Mouse (Mus musculus): ENCODE data around the gene Crebrf. TPM values are rescaled to one million over a fixed set of nuclear protein-coding genes. Genes with fewer than 3 reads are reported as not detected.

Crebrf gene
- total and polyA plus RNA-seq, 3 experiments: 1.3 to 3.8 TPM; not detected in 1

DNA sequence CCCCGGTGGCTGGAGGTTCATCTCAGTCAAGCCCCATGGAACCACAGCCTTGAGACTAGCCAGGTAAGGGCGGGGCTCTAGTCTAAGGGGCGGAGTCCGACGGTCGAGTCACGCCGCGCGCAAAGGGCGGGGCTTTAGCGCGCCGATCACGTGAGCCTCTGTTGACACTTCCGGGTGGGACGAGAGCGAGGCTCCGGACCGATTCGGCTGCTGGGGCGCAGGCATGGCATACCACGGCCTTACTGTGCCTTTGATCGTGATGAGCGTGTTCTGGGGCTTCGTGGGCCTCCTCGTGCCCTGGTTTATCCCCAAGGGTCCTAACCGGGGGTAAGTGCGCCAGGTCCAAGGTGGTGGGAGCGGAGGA is 39.2 kb upstream of the Crebrf start (continued):
- no peak for TF ChIP-seq POLR2AphosphoS2 (IDR thresholded peaks at IDR 0.05; ENCODE audit: low read length)

DNA sequence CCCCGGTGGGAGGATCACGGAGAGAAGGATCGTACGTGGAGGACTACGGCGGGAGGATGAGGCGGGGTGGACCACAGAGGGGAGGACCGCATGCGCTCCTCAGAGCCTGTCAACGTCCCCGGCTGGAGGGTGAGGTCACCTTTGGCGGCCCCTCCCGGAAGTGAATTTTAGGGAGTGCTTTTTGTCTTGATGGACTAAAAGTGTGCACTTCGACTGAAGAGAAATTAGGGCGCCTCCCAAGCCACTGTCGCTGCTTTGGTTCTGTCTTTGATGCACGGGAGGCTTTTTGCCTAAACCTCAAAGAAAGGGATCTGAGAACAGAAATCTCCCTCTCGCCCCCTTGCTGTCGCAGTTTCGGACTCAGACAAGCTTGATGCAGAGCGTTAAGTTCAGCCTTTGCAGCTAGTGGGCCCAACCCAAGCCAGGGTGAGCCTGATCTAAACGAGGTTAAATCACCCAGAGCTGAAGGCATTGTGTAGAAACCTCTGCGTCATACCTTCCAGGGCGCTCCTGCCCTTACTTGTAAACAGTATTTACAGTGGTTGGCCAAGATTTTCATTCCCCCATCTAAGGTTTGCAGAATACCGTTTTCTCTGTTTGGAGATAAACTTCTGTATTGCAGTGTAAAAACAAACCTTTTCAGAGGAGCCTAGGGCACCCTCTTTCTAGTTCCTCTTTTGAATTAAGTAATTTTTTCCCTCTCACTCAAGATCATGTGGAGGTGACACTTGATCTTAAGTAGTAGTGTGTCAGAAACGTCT is 38.7 kb upstream of the Crebrf start:
- peak; percentile 90 for DNase-seq (ENCODE audit: low read depth, low spot score)
- Histone ChIP-seq H3K79me2 (ENCODE audit: control insufficient read depth, insufficient read depth, low read length, poor library complexity) (peaks cover 34% of the 10 kb centered on the region), H3K9me3 (replicated peaks; ENCODE audit: insufficient read depth, low read length) (no peaks in the 10 kb centered on the region), H3K4me1 (ENCODE audit: control insufficient read depth in 1 of 2, insufficient read depth in 2 of 2, low read length in 2 of 2) (peaks cover 9 to 35% of the 10 kb centered on the region in 2 experiments; a peak in 3 of 4 replicates), H3K36me3 (ENCODE audit: control insufficient read depth in 1 of 2, insufficient read depth in 2 of 2, low read length in 2 of 2) (peaks cover 0 to 20% of the 10 kb centered on the region in 2 experiments; a peak in 2 of 4 replicates), H3K9ac (ENCODE audit: control insufficient read depth, low read depth, low read length, poor library complexity, severe bottlenecking) (peak overlapping the region; percentile 95), H3K4me3 (ENCODE audit: control insufficient read depth in 1 of 2, insufficient read depth in 1 of 2, low read depth in 2 of 2, low read length in 2 of 2) (peak overlapping the region; percentile 98 to 100), H3K27ac (ENCODE audit: control insufficient read depth, low read depth, low read length) (peak overlapping the region; percentile 97), H3K27me3 (ENCODE audit: control insufficient read depth in 1 of 2, insufficient read depth in 2 of 2, low read length in 2 of 2) (no peaks in the 10 kb centered on the region)
- TF ChIP-seq SIN3A (IDR thresholded peaks at IDR 0.05; ENCODE audit: low read length) (peak; percentile 89), MYC (IDR thresholded peaks at IDR 0.05; ENCODE audit: low read depth, low read length) (peak; percentile 85), ETS1 (IDR thresholded peaks at IDR 0.05; ENCODE audit: low read depth, low read length) (peak; percentile 94), GABPA (IDR thresholded peaks at IDR 0.05; ENCODE audit: low read depth, low read length) (no peak), BHLHE40 (IDR thresholded peaks at IDR 0.05; ENCODE audit: borderline replicate concordance, low read depth, low read length) (peak; percentile 35; the same call in 1 of the 2 replicates), ZNF384 (IDR thresholded peaks at IDR 0.05; ENCODE audit: low read depth, low read length) (no peak; the same call in 1 of the 2 replicates), CHD1 (IDR thresholded peaks at IDR 0.05; ENCODE audit: low read depth, low read length) (no peak; the same call in 1 of the 2 replicates), EP300 (IDR thresholded peaks at IDR 0.05; ENCODE audit: low read depth in 1 of 2, low read length in 2 of 2) (peak; percentile 84 to 87), POLR2AphosphoS2 (IDR thresholded peaks at IDR 0.05; ENCODE audit: low read length) (no peak), KAT2A (conservative IDR thresholded peaks at IDR 0.05; ENCODE audit: low read depth, low read length) (0 out of 2 replicates have a peak, but pooled peaks have one; percentile 16), ZC3H11A (IDR thresholded peaks at IDR 0.05; ENCODE audit: low read depth, low read length) (no peak), JUND (IDR thresholded peaks at IDR 0.05; ENCODE audit: low read depth, low read length) (no peak), ELF1 (IDR thresholded peaks at IDR 0.05; ENCODE audit: low read depth, low read length) (no peak), SMC3 (IDR thresholded peaks at IDR 0.05; ENCODE audit: low read depth, low read length) (no peak; the same call in 1 of the 2 replicates), E2F4 (IDR thresholded peaks at IDR 0.05; ENCODE audit: borderline replicate concordance, low read depth, low read length) (peak; percentile 45), MEF2A (IDR thresholded peaks at IDR 0.05; ENCODE audit: extremely low read depth, insufficient replicate concordance, low read depth, low read length, poor library complexity, severe bottlenecking) (no peak), MXI1 (IDR thresholded peaks at IDR 0.05; ENCODE audit: low read depth, low read length) (peak; percentile 72), TBP (IDR thresholded peaks at IDR 0.05; ENCODE audit: low read depth, low read length) (no peak; the same call in 1 of the 2 replicates), CTCF (IDR thresholded peaks at IDR 0.05 in 2 of 3, conservative IDR thresholded peaks at IDR 0.05 in 1 of 3; ENCODE audit: control insufficient read depth in 1 of 3, insufficient read depth in 1 of 3, low read depth in 2 of 3, low read length in 3 of 3, poor library complexity in 1 of 3, severe bottlenecking in 1 of 3) (no peak), NRF1 (IDR thresholded peaks at IDR 0.05; ENCODE audit: insufficient read depth, low read depth, low read length, poor library complexity, severe bottlenecking) (peak; percentile 51; the same call in 1 of the 2 replicates), POLR2A (IDR thresholded peaks at IDR 0.05; ENCODE audit: control insufficient read depth in 1 of 2, insufficient read depth in 1 of 2, low read depth in 1 of 2, low read length in 2 of 2, poor library complexity in 1 of 2) (no peak; a peak in 2 of 4 replicates), RAD21 (IDR thresholded peaks at IDR 0.05; ENCODE audit: low read depth, low read length) (no peak; the same call in 1 of the 2 replicates), UBTF (IDR thresholded peaks at IDR 0.05; ENCODE audit: borderline replicate concordance, insufficient read depth, low read depth, low read length) (no peak), MYB (IDR thresholded peaks at IDR 0.05; ENCODE audit: low read depth, low read length) (peak; percentile 85), GATA1 (IDR thresholded peaks at IDR 0.05; ENCODE audit: low read depth, low read length) (peak; percentile 67), ZMIZ1 (IDR thresholded peaks at IDR 0.05; ENCODE audit: low read depth, low read length) (no peak; the same call in 1 of the 2 replicates), HCFC1 (IDR thresholded peaks at IDR 0.05; ENCODE audit: low read depth, low read length) (peak; percentile 40; the same call in 1 of the 2 replicates), MAX (IDR thresholded peaks at IDR 0.05; ENCODE audit: low read length) (peak; percentile 82), TCF12 (IDR thresholded peaks at IDR 0.05; ENCODE audit: low read depth, low read length) (peak; percentile 67), CHD2 (IDR thresholded peaks at IDR 0.05; ENCODE audit: low read length) (no peak), USF1 (IDR thresholded peaks at IDR 0.05; ENCODE audit: low read depth, low read length) (peak; percentile 68), MAZ (IDR thresholded peaks at IDR 0.05; ENCODE audit: low read depth, low read length) (0 out of 2 replicates have a peak, but pooled peaks have one; percentile 66), TAL1 (IDR thresholded peaks at IDR 0.05; ENCODE audit: low read length) (peak; percentile 58), RCOR1 (IDR thresholded peaks at IDR 0.05; ENCODE audit: low read depth, low read length) (peak; percentile 90)

Data from MEL (cell line).